Mouse (Mus musculus) lung, adult 10 weeks (tissue): ENCODE measurements around the gene Urad. TPM values are rescaled to one million over a fixed set of nuclear protein-coding genes. Genes with fewer than 3 reads are reported as not detected.

Experiments
- polyA plus RNA-seq: library from polyadenylated mRNA; stranded (reverse); fragments of 350-450 nt; fragmentation: Illumina TruSeq; extraction: RNeasy Lipid Tissue Mini Kit (QIAGEN cat#74804); gene quantifications from one replicate; pipeline ENCODE4 v1.2.3, GENCODE M21; 2014; ENCODE audit warnings: low read depth, low replicate concordance; ENCODE audit not compliant: insufficient read depth

The Urad gene
- polyA plus RNA-seq: not detected

GRCm38 (mm10) chr5:147322183-147322582 lies at the start of gene Urad:
Urad (minus strand) TSS chr5:147322440.

GRCm38 (mm10) chr5:147306638-147307397 lies 15.4 kb downstream of the Urad start, which contains the start of gene Cdx2:
Cdx2 (minus strand) TSS chr5:147307270.

GRCm38 (mm10) chr5:147269926-147270672 lies 52.1 kb downstream of the Urad start, which contains the start of gene Pdx1:
Pdx1 (plus strand) TSS chr5:147269959.

Other genes with a start within 250 kb of the Urad start
- 8.5 TPM for gene Lnx2, start 245.9 kb downstream of the Urad start, polyA plus RNA-seq
- 111 TPM for gene Polr1d, start 245.4 kb downstream of the Urad start, polyA plus RNA-seq
- gene Gsx1, start 133.7 kb downstream of the Urad start, polyA plus RNA-seq: not detected
- gene Pdx1, start 52.5 kb downstream of the Urad start, polyA plus RNA-seq: not detected
- gene Cdx2, start 15.2 kb downstream of the Urad start, polyA plus RNA-seq: not detected
- gene Flt3, start 78.0 kb upstream of the Urad start, polyA plus RNA-seq: 1.6 TPM
- 24.6 TPM for gene Pan3, start 107.7 kb upstream of the Urad start, polyA plus RNA-seq